Mouse (Mus musculus) right cerebral cortex, adult 2 months (tissue): Measurements from ENCODE around the gene Bahcc1.
A peak's percentile ranks its signal among the peaks of the same experiment; 100 is the strongest.

Experiments
- DNase-seq, 2 experiments: peaks; one replicate each; pipeline ENCODE4 v3.0.0; 2021 to 2022; ENCODE audit warnings: low spot score in 2 of 2

The Bahcc1 gene

GRCm38 (mm10) chr11:120315832-120316689 lies 83.3 kb downstream of the Bahcc1 start:
- DNase-seq: peak; percentile 94 to 95

DNA sequence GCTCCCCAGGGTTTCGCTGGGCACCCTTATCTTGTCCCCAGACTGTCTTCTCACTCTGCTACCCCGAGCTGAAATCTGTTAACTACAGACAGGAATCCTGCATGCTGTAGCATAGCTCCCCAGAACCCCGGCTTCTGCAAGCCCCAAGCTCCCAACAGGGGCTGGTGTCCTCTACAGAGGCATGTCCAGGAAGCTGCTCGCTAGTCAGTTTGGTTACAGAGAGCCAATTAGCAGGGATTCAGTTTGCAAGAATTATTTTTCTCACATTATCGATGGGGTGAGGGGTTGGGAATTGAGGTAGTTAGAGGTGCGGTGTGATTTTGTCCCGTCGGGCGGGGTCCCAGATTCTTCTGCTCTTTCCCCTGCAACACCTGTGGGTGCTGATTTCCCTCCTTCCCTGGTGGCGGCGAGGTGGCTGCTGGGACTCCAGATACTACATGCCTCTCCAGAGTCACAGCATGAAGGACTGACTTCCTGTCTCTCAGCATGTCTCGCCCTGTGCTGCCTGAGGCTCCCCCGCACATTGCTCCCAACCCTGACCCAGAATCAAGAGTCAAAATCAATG lies 84.0 kb downstream of the Bahcc1 start:
- no peak for DNase-seq

DNA sequence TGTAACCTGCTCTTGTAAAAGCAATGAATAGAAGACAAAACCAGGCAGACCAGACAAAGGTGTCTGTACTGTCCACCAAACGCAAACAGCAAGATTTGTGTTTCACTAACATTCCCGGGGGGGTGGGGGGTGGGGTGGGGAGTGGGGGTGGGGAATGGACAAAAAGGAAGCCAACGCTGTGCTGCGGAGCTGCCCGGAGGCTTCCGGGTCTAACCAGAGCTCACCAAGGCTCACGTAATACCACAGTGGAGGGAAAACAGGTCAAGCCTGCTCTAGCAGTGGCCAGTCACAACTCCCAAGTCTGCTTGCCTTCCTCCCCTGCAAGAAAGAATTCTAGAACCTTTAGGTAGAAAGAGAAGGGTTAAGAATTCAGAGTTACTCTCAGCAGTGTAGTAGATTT lies 84.7 kb downstream of the Bahcc1 start:
- no peak for DNase-seq

- no peak for DNase-seq
These were observed 86.6 kb downstream of the Bahcc1 start for GRCm38 (mm10) chr11:120319310-120319709.

- DNase-seq: no peak
These were observed 87.4 kb downstream of the Bahcc1 start for GRCm38 (mm10) chr11:120320156-120320555.

DNA sequence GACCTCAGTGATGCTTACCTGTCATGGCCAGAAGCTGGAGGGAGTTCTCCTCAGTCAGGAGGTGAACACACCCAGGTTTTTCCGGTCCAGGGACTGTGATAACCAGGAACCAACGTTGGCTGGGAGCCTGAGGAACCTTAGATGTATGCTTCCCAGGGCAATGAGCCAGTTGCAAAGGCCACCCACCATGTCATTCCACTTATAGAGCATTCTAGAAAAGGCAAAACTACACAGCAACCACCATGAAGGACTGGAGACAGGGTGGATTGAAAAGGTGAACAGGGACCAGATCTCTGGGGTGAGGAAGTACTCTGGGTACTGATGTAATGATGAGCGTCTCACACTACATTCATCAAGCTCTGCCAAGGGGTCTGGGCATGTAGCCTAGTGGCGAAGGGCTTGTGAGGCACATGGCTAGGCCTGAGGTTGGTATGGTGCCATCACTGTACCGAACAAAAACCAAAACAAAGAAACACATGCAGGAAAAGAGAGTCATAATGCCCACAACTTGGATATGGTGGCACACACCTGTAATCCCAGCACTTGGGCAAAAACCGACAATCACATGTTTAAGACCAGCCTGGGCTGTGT lies 102.8 kb downstream of the Bahcc1 start:
- DNase-seq: no peak

- no peak for DNase-seq
These were observed 104.7 kb downstream of the Bahcc1 start for GRCm38 (mm10) chr11:120337447-120337846.

GRCm38 (mm10) chr11:120338786-120339185 lies 106.0 kb downstream of the Bahcc1 start:
- no peak for DNase-seq

DNA sequence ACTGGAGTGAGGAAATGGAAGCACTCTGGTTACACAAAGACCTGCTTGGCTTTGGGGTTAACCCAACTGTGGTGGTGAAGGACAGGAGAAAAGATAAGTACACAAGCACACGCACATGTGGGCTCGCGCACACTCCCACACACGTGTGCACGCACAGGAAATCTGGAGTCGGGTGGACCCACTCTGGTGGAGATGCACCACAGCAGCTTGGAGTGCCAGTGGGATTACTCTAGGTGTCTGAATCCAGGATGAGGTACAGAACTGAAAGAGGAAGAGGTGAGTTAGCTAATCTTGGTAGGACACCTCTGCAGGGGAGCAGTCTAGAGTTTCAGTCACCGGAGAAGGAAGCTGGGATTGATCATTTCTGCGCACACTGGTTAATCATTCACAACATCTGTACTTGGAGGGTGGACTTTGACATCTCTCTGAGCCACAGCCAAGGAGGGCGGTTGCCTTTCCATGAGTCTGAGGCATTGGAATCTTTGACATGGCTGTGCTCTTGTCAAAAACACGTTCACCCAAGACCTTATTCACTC lies 107.3 kb downstream of the Bahcc1 start:
- DNase-seq: no peak

GRCm38 (mm10) chr11:120341661-120342060 lies 108.9 kb downstream of the Bahcc1 start:
- DNase-seq: no peak
